Mouse (Mus musculus): ENCODE data around the gene AC161166.1.

DNA sequence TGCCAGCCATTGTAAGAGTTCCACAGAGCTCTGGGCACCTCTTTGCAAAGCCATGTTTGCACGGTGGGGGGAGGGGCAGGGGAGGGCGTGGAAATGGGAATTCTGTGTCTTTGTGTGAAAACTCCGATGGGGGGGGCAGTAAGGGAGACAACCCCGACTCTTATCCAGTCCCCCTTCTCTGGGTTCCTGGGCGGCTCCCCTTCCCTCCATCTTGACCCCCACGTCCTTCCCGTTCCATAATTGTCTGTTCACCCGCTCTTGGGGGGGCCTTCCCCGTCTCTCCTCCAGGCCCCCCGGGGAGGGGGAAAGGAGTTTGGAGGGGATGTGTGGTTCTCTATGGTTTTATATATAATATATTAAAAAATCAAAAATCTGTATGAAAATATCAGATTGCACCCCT is 8.3 kb downstream of the AC161166.1 start:
- TF ChIP-seq CTCF (IDR thresholded peaks at IDR 0.05 in 2 of 3, conservative IDR thresholded peaks at IDR 0.05 in 1 of 3; ENCODE audit: control insufficient read depth in 1 of 3, insufficient read depth in 1 of 3, low read depth in 2 of 3, low read length in 3 of 3, poor library complexity in 1 of 3, severe bottlenecking in 1 of 3) (no peak), GATA1 (IDR thresholded peaks at IDR 0.05; ENCODE audit: low read depth, low read length) (no peak), E2F4 (IDR thresholded peaks at IDR 0.05; ENCODE audit: borderline replicate concordance, low read depth, low read length) (no peak)
